ENCODE assay signal across 19 mouse cellular contexts in the genomic region with DNA sequence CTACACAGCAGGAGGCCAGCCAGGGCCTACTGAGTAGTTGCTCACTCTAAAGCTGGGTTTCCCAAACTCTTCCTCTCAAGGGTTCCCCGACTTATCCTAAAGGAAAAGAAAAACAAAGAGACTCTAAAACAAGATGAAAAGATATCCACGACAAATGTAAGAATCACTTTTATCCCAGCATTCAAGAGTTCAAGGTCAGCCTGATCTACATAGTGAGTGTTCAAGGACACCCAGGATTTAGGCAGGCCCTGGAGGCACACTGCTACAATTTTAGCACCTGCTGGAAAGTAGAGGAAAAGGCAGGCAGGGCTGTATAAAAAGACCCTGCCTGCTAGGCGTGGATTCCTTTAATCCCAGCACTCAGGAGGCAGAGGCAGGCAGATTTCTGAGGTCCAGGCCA.
"Had no signal": no experiment of that assay in that cellular context is flagged by ENCODE, and none has a peak within 500 bp of the region (broad histone marks: within the 10 kb centered on the region; RNA-seq: fewer than 3 reads in every experiment).

No protein-coding gene starts in this region.

- ATAC-seq: midbrain, embryonic 15.5 days had no signal

- H3K36me3 ChIP-seq: limb, embryonic 13.5 days; liver, embryonic 13.5 days; midbrain, embryonic 12.5 days; midbrain, embryonic 15.5 days; neural tube, embryonic 12.5 days; neural tube, embryonic 15.5 days had no signal

- H3K4me1 ChIP-seq: limb, embryonic 13.5 days; liver, embryonic 13.5 days; midbrain, embryonic 12.5 days; midbrain, embryonic 15.5 days; neural tube, embryonic 12.5 days; neural tube, embryonic 15.5 days had no signal

- H3K9ac ChIP-seq: limb, embryonic 13.5 days; liver, embryonic 13.5 days; midbrain, embryonic 12.5 days; midbrain, embryonic 15.5 days; neural tube, embryonic 12.5 days; neural tube, embryonic 15.5 days had no signal

- H3K4me2 ChIP-seq: limb, embryonic 13.5 days; liver, embryonic 13.5 days; midbrain, embryonic 12.5 days; midbrain, embryonic 15.5 days; neural tube, embryonic 12.5 days; neural tube, embryonic 15.5 days had no signal

- H3K27ac ChIP-seq: limb, embryonic 13.5 days; liver, embryonic 13.5 days; midbrain, embryonic 12.5 days; midbrain, embryonic 15.5 days; neural tube, embryonic 12.5 days; neural tube, embryonic 15.5 days had no signal

- H3K4me3 ChIP-seq: limb, embryonic 13.5 days; liver, embryonic 13.5 days; midbrain, embryonic 12.5 days; midbrain, embryonic 15.5 days; neural tube, embryonic 12.5 days; neural tube, embryonic 15.5 days had no signal

- H3K9me3 ChIP-seq: limb, embryonic 13.5 days; liver, embryonic 13.5 days; midbrain, embryonic 12.5 days; midbrain, embryonic 15.5 days; neural tube, embryonic 12.5 days; neural tube, embryonic 15.5 days had no signal

- H3K27me3 ChIP-seq: limb, embryonic 13.5 days; midbrain, embryonic 12.5 days; midbrain, embryonic 15.5 days; neural tube, embryonic 12.5 days; neural tube, embryonic 15.5 days had no signal

- DNase-seq: kidney, adult 11 months; kidney, adult 8-10 months; kidney, postnatal 14 days; kidney, postnatal 4 days; left cerebral cortex, postnatal 4 days; liver, embryonic 13.5 days; lung, adult 2 months; lung, postnatal 14 days; lung, postnatal 4 days; right cerebral cortex, adult 18-20 months; right cerebral cortex, postnatal 25 days; spleen, adult 18-20 months; thymus, adult 18-20 months; thymus, postnatal 36 days had no signal
